Mouse (Mus musculus) MEL (cell line): ENCODE data around the gene Ppp1r14b. TPM values are rescaled to one million over a fixed set of nuclear protein-coding genes. Genes with fewer than 3 reads are reported as not detected.

Source experiments
- DNase-seq: peaks from one replicate; pipeline ENCODE4 v3.0.0; 2011; ENCODE audit warnings: low read depth, low spot score
- H3K27ac ChIP-seq: 2 replicates; pipeline ENCODE4 v1.5.1; 2012; ENCODE audit warnings: low read depth, mild to moderate bottlenecking, control low read depth, low read length, moderate library complexity; ENCODE audit not compliant: control insufficient read depth
- H3K27me3 ChIP-seq, 2 experiments: fragments of 150-350 bp in 1 of 2; sonication (generic) in 1 of 2; 2 replicates each; pipeline ENCODE4 v1.6.1; 2012; ENCODE audit warnings: low read length in 2 of 2, mild to moderate bottlenecking in 2 of 2, improper control_type of control experiment in 1 of 2, moderate library complexity in 1 of 2; ENCODE audit not compliant: insufficient read depth in 2 of 2, control insufficient read depth in 1 of 2
- H3K36me3 ChIP-seq, 2 experiments: 2 replicates each; pipeline ENCODE4 v1.6.1; 2012 to 2014; ENCODE audit warnings: low read length in 2 of 2, improper control_type of control experiment in 1 of 2, inconsistent platforms in 1 of 2, mild to moderate bottlenecking in 1 of 2; ENCODE audit not compliant: insufficient read depth in 2 of 2, control insufficient read depth in 1 of 2
- H3K4me1 ChIP-seq, 2 experiments: fragments of 150-350 bp in 1 of 2; sonication (generic) in 1 of 2; 2 replicates each; pipeline ENCODE4 v1.6.1; 2012; ENCODE audit warnings: low read length in 2 of 2, improper control_type of control experiment in 1 of 2, mild to moderate bottlenecking in 1 of 2; ENCODE audit not compliant: insufficient read depth in 2 of 2, control insufficient read depth in 1 of 2
- H3K4me3 ChIP-seq, 2 experiments: fragments of 150-350 bp in 1 of 2; sonication (generic) in 1 of 2; 2 replicates each; pipeline ENCODE4 v1.5.1; 2012; ENCODE audit warnings: low read depth in 2 of 2, low read length in 2 of 2, mild to moderate bottlenecking in 2 of 2, moderate library complexity in 2 of 2, control low read depth in 1 of 2, improper control_type of control experiment in 1 of 2; ENCODE audit not compliant: control insufficient read depth in 1 of 2, insufficient read depth in 1 of 2
- H3K79me2 ChIP-seq: 2 replicates; pipeline ENCODE4 v1.6.1; 2012; ENCODE audit warnings: mild to moderate bottlenecking, low read length, moderate library complexity; ENCODE audit not compliant: control insufficient read depth, poor library complexity, insufficient read depth
- H3K9ac ChIP-seq: 2 replicates; pipeline ENCODE4 v1.6.1; 2012; ENCODE audit warnings: low read depth, mild to moderate bottlenecking, control low read depth, low read length, moderate library complexity; ENCODE audit not compliant: control insufficient read depth, poor library complexity, severe bottlenecking
- H3K9me3 ChIP-seq: fragments of 150-350 bp; sonication (generic); replicated peaks from 2 replicates; pipeline ENCODE4 v1.6.1; 2012; ENCODE audit warnings: mild to moderate bottlenecking, low read length, improper control_type of control experiment, moderate library complexity; ENCODE audit not compliant: insufficient read depth
- CHD1 ChIP-seq: IDR thresholded peaks from 2 replicates; pipeline ENCODE4 v1.6.1; 2012; ENCODE audit warnings: low read depth, mild to moderate bottlenecking, inconsistent platforms, low read length, improper control_type of control experiment
- CTCF ChIP-seq, 3 experiments: IDR thresholded peaks in 2 of 3; conservative IDR thresholded peaks in 1 of 3; 2 replicates each; pipeline ENCODE4 v1.5.1; 2011 to 2012; ENCODE audit warnings: low read length in 3 of 3, low read depth in 2 of 3, mild to moderate bottlenecking in 2 of 3, improper control_type of control experiment in 1 of 3, inconsistent platforms in 1 of 3, mixed read lengths in 1 of 3, moderate library complexity in 1 of 3; ENCODE audit not compliant: control insufficient read depth in 1 of 3, insufficient read depth in 1 of 3, poor library complexity in 1 of 3, severe bottlenecking in 1 of 3
- ELF1 ChIP-seq: IDR thresholded peaks from 2 replicates; pipeline ENCODE4 v1.6.1; 2014; ENCODE audit warnings: low read depth, mild to moderate bottlenecking, inconsistent platforms, low read length, improper control_type of control experiment, moderate library complexity
- GABPA ChIP-seq: IDR thresholded peaks from 2 replicates; pipeline ENCODE4 v1.6.1; 2012; ENCODE audit warnings: low read depth, mild to moderate bottlenecking, inconsistent platforms, low read length, improper control_type of control experiment, moderate library complexity
- HCFC1 ChIP-seq: IDR thresholded peaks from 2 replicates; pipeline ENCODE4 v1.6.1; 2012; ENCODE audit warnings: low read depth, mild to moderate bottlenecking, inconsistent platforms, low read length, improper control_type of control experiment, moderate library complexity
- JUND ChIP-seq: IDR thresholded peaks from 2 replicates; pipeline ENCODE4 v1.6.1; 2011; ENCODE audit warnings: low read depth, mild to moderate bottlenecking, improper control_type of control experiment, low read length
- MAFK ChIP-seq: IDR thresholded peaks from 2 replicates; pipeline ENCODE4 v1.6.1; 2011; ENCODE audit warnings: low read depth, mild to moderate bottlenecking, low read length, improper control_type of control experiment, borderline replicate concordance
- MYB ChIP-seq: IDR thresholded peaks from 2 replicates; pipeline ENCODE4 v1.6.1; 2011; ENCODE audit warnings: mild to moderate bottlenecking, low read depth, low read length, improper control_type of control experiment
- MYC ChIP-seq: IDR thresholded peaks from 2 replicates; pipeline ENCODE4 v1.6.1; 2011; ENCODE audit warnings: low read depth, mild to moderate bottlenecking, low read length, improper control_type of control experiment, moderate library complexity
- NELFE ChIP-seq: IDR thresholded peaks from 2 replicates; pipeline ENCODE4 v1.6.1; 2011; ENCODE audit warnings: low read depth, low read length, improper control_type of control experiment
- NRF1 ChIP-seq: IDR thresholded peaks from 2 replicates; pipeline ENCODE4 v1.6.1; 2014; ENCODE audit warnings: low read depth, mild to moderate bottlenecking, inconsistent platforms, low read length, improper control_type of control experiment, moderate library complexity; ENCODE audit not compliant: poor library complexity, insufficient read depth, severe bottlenecking
- POLR2A ChIP-seq, 2 experiments: IDR thresholded peaks; 2 replicates each; pipeline ENCODE4 v1.6.1; 2011 to 2012; ENCODE audit warnings: low read length in 2 of 2, mild to moderate bottlenecking in 2 of 2, control low read depth in 1 of 2, improper control_type of control experiment in 1 of 2, low read depth in 1 of 2, moderate library complexity in 1 of 2; ENCODE audit not compliant: control insufficient read depth in 1 of 2, insufficient read depth in 1 of 2, poor library complexity in 1 of 2
- RCOR1 ChIP-seq: IDR thresholded peaks from 2 replicates; pipeline ENCODE4 v1.6.1; 2012; ENCODE audit warnings: low read depth, mild to moderate bottlenecking, inconsistent platforms, low read length, improper control_type of control experiment
- UBTF ChIP-seq: IDR thresholded peaks from 2 replicates; pipeline ENCODE4 v1.6.1; 2012; ENCODE audit warnings: low read depth, mild to moderate bottlenecking, inconsistent platforms, low read length, improper control_type of control experiment, moderate library complexity, borderline replicate concordance; ENCODE audit not compliant: insufficient read depth
- USF1 ChIP-seq: IDR thresholded peaks from 2 replicates; pipeline ENCODE4 v1.6.1; 2014; ENCODE audit warnings: low read depth, mild to moderate bottlenecking, inconsistent platforms, low read length, improper control_type of control experiment, moderate library complexity
- USF2 ChIP-seq, 2 experiments: IDR thresholded peaks; 2 replicates each; pipeline ENCODE4 v1.6.1; 2011 to 2012; ENCODE audit warnings: improper control_type of control experiment in 2 of 2, low read length in 2 of 2, borderline replicate concordance in 1 of 2, inconsistent platforms in 1 of 2, low read depth in 1 of 2, mild to moderate bottlenecking in 1 of 2; ENCODE audit not compliant: insufficient read depth in 1 of 2
- ZKSCAN1 ChIP-seq: IDR thresholded peaks from 2 replicates; pipeline ENCODE4 v1.6.1; 2012; ENCODE audit warnings: low read depth, mild to moderate bottlenecking, inconsistent platforms, low read length, improper control_type of control experiment, moderate library complexity
- ZMIZ1 ChIP-seq: IDR thresholded peaks from 2 replicates; pipeline ENCODE4 v1.6.1; 2012; ENCODE audit warnings: low read depth, mild to moderate bottlenecking, inconsistent platforms, low read length, improper control_type of control experiment, moderate library complexity
- ZNF384 ChIP-seq: IDR thresholded peaks from 2 replicates; pipeline ENCODE4 v1.6.1; 2012; ENCODE audit warnings: low read depth, mild to moderate bottlenecking, inconsistent platforms, low read length, improper control_type of control experiment
- polyA plus RNA-seq, 2 experiments: library from polyadenylated mRNA; stranded (reverse) in 1 of 2; unstranded in 1 of 2; fragments of >175 nt in 1 of 2; fragments of >200 nt in 1 of 2; gene quantifications; 2 replicates each; pipeline versions ENCODE4 v1.2.1 to v1.2.4; 2012; ENCODE audit warnings: low replicate concordance in 2 of 2, low read depth in 1 of 2; ENCODE audit not compliant: insufficient read length in 2 of 2, insufficient read depth in 1 of 2, missing spikeins in 1 of 2
- total RNA-seq: library from RNA; depleted of rRNA; stranded (reverse); fragments of 300-350 nt; gene quantifications from 2 replicates; pipeline ENCODE4 v1.2.3, GENCODE M21; 2012

Ppp1r14b gene
- total and polyA plus RNA-seq, 3 experiments = 349 to 467 TPM; not detected in 1

DNA sequence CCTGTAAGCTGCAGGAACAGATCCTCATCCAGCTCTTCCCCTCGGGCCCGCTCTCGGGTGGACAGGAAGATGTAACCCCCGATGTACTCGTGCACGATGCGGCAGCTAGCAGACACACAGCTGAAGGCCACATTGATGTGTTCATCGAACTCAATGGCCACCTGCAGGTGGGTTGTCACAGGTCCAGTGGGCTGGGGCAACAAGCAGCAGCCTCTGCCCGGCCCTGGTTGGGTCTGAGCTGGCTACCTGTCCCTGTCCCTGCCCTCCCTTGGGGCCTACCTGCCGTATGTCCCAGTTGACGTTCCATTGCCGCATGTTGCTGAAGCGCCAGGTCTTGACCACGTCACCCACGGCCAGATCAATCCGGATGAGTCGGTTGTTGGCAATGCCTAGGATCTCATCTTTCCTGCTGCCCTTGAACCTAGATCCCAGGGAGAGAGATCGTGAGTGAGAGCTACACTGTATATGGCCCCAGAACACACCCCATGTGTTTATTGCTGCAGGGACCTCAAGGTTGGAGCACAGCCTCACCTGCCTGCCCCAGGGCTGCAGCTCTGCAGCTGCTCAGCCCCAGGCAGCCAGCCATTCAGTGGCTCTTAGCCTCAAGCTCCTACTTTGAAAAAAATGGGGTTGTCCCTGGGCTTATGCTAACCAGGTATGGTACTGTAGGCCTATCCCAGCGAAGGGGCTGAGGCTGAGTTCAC is 24.7 kb downstream of the Ppp1r14b start:
- TF ChIP-seq CTCF (IDR thresholded peaks at IDR 0.05 in 2 of 3, conservative IDR thresholded peaks at IDR 0.05 in 1 of 3; ENCODE audit: control insufficient read depth in 1 of 3, insufficient read depth in 1 of 3, low read depth in 2 of 3, low read length in 3 of 3, poor library complexity in 1 of 3, severe bottlenecking in 1 of 3) (no peak), HCFC1 (no peak), UBTF (no peak), CHD1 (no peak), GABPA (no peak), USF2 (IDR thresholded peaks at IDR 0.05; ENCODE audit: borderline replicate concordance in 1 of 2, insufficient read depth in 1 of 2, low read depth in 1 of 2, low read length in 2 of 2) (no peak), NRF1 (no peak), MYC (no peak), RCOR1 (no peak), USF1 (no peak), JUND (no peak), ZMIZ1 (no peak), POLR2A (IDR thresholded peaks at IDR 0.05; ENCODE audit: control insufficient read depth in 1 of 2, insufficient read depth in 1 of 2, low read depth in 1 of 2, low read length in 2 of 2, poor library complexity in 1 of 2) (no peak), ZKSCAN1 (no peak), MAFK (no peak), MYB (no peak), ZNF384 (no peak)
- Histone ChIP-seq H3K9ac (no peak overlapping the region), H3K36me3 (peaks cover 0 to 17% of the 10 kb centered on the region in 2 experiments; a peak in 2 of 4 replicates), H3K27ac (no peak overlapping the region), H3K79me2 (peaks cover 2% of the 10 kb centered on the region; the same call in 1 of the 2 replicates), H3K4me3 (no peak overlapping the region), H3K9me3 (no peaks in the 10 kb centered on the region), H3K4me1 (peaks cover 0 to 15% of the 10 kb centered on the region in 2 experiments; a peak in 3 of 4 replicates), H3K27me3 (no peaks in the 10 kb centered on the region)
- DNase-seq = no peak

GRCm38 (mm10) chr19:7006892-7007593 is 32.3 kb downstream of the Ppp1r14b start:
- Histone ChIP-seq H3K79me2 (no peaks in the 10 kb centered on the region), H3K27ac (no peak overlapping the region), H3K4me1 (no peaks in the 10 kb centered on the region), H3K27me3 (no peaks in the 10 kb centered on the region), H3K36me3 (peaks cover 0 to 22% of the 10 kb centered on the region in 2 experiments; a peak in 2 of 4 replicates)
- no peak for DNase-seq
- TF ChIP-seq ELF1 (no peak), MYB (no peak), CTCF (IDR thresholded peaks at IDR 0.05 in 2 of 3, conservative IDR thresholded peaks at IDR 0.05 in 1 of 3; ENCODE audit: control insufficient read depth in 1 of 3, insufficient read depth in 1 of 3, low read depth in 2 of 3, low read length in 3 of 3, poor library complexity in 1 of 3, severe bottlenecking in 1 of 3) (no peak), ZKSCAN1 (no peak), NELFE (no peak), USF2 (IDR thresholded peaks at IDR 0.05; ENCODE audit: borderline replicate concordance in 1 of 2, insufficient read depth in 1 of 2, low read depth in 1 of 2, low read length in 2 of 2) (no peak), POLR2A (IDR thresholded peaks at IDR 0.05; ENCODE audit: control insufficient read depth in 1 of 2, insufficient read depth in 1 of 2, low read depth in 1 of 2, low read length in 2 of 2, poor library complexity in 1 of 2) (no peak), HCFC1 (no peak)
- TF ChIP-seq, all 39 proteins: peak for 0
- H3K9ac ChIP-seq = no peak overlapping the region
- H3K9me3 ChIP-seq = no peaks in the 10 kb centered on the region
- H3K4me3 ChIP-seq = no peak overlapping the region
